ENCODE assay signal across 20 mouse cellular contexts in the genomic region with DNA sequence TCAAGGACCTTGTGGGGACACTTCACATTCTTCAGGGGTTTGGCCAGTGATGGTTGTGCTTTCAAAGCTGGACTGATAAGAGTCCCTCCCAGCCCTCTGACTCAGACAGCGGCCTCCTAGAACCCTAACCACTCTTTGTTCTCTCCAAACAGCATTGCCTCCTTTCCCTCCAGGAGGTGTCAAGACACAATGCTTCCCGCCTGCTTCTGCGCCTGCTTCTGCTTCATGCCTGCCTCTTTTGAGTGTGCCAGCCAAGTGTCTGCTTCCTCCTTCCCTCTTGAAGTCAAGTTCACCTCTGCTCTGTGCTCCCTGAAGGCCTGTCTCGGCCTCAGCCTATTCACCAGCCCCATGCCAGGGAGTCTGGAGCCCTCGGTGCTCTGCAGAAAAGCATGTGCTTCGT. TPM values are rescaled to one million over a fixed set of nuclear protein-coding genes. Genes with fewer than 3 reads are reported as not detected.
DNase-seq lines count a peak whose midpoint lies in the region; ATAC-seq lines count a peak whose summit lies in the region.
"Had no signal": no experiment of that assay in that cellular context is flagged by ENCODE, and none has a peak within 500 bp of the region (broad histone marks: within the 10 kb centered on the region; RNA-seq: fewer than 3 reads in every experiment).

No protein-coding gene starts in this region.

- peak overlapping the region; percentile 60 for H3K27ac ChIP-seq in hindbrain, embryonic 10.5 days
- no peak overlapping the region for H3K27ac ChIP-seq in hindbrain, embryonic 16.5 days (ENCODE audit: low read depth, low read length)
- peak overlapping the region; percentile 46; the same call in 1 of the 2 replicates for H3K27ac ChIP-seq in midbrain, embryonic 10.5 days (replicated peaks)
- no peak overlapping the region for H3K27ac ChIP-seq in midbrain, embryonic 13.5 days
- peak overlapping the region; percentile 64 for H3K27ac ChIP-seq in limb, embryonic 12.5 days
- H3K27ac ChIP-seq: forebrain, embryonic 15.5 days; hindbrain, embryonic 13.5 days; intestine, embryonic 15.5 days; liver, embryonic 14.5 days; midbrain, embryonic 15.5 days had no signal

- no peak overlapping the region for H3K9ac ChIP-seq in hindbrain, embryonic 16.5 days (ENCODE audit: low read depth, low read length)
- H3K9ac ChIP-seq in midbrain, embryonic 13.5 days (replicated peaks): no peak overlapping the region
- H3K9ac ChIP-seq in limb, embryonic 12.5 days (replicated peaks): no peak overlapping the region
- H3K9ac ChIP-seq: forebrain, embryonic 15.5 days; hindbrain, embryonic 13.5 days; intestine, embryonic 15.5 days; liver, embryonic 14.5 days; midbrain, embryonic 15.5 days had no signal

- peaks cover 30% of the 10 kb centered on the region for H3K4me1 ChIP-seq in hindbrain, embryonic 10.5 days (replicated peaks)
- H3K4me1 ChIP-seq in hindbrain, embryonic 16.5 days (ENCODE audit: control insufficient read depth, insufficient read depth, low read depth, low read length): no peaks in the 10 kb centered on the region
- peaks cover 28% of the 10 kb centered on the region for H3K4me1 ChIP-seq in midbrain, embryonic 10.5 days
- H3K4me1 ChIP-seq in midbrain, embryonic 13.5 days (replicated peaks): 0 out of 2 replicates have a peak, but pooled peaks cover 3% of the 10 kb centered on the region
- H3K4me1 ChIP-seq in limb, embryonic 12.5 days (replicated peaks): peaks cover 21% of the 10 kb centered on the region
- H3K4me1 ChIP-seq: forebrain, embryonic 15.5 days; midbrain, embryonic 15.5 days had no signal

- no peak for DNase-seq in hindbrain, embryonic 10.5 days (ENCODE audit: low spot score)
- DNase-seq in midbrain, embryonic 10.5 days (ENCODE audit: low spot score): no peak
- DNase-seq in adrenal gland, postnatal 10 days: no peak
- DNase-seq in left cerebral cortex, adult 11 months (ENCODE audit: low spot score): no peak
- no peak for DNase-seq in kidney, adult 18-20 months
- DNase-seq: cerebellum, postnatal 10 days; kidney, postnatal 36 days; layer of hippocampus, adult 9-11 months; thymus, postnatal 14 days had no signal

- 52% methylated on average over 6 of the region's 6 CpGs for WGBS in hindbrain, embryonic 10.5 days
- WGBS in hindbrain, embryonic 16.5 days: 57% methylated on average over 6 of the region's 6 CpGs
- 65% methylated on average over 6 of the region's 6 CpGs for WGBS in midbrain, embryonic 10.5 days
- 56% methylated on average over 6 of the region's 6 CpGs for WGBS in midbrain, embryonic 13.5 days
- 69% methylated on average over 6 of the region's 6 CpGs for WGBS in limb, embryonic 12.5 days

- H3K27me3 ChIP-seq in hindbrain, embryonic 10.5 days (ENCODE audit: insufficient read depth, poor library complexity, severe bottlenecking): no peaks in the 10 kb centered on the region
- H3K27me3 ChIP-seq in hindbrain, embryonic 16.5 days (replicated peaks; ENCODE audit: control insufficient read depth, insufficient read depth, low read length): no peaks in the 10 kb centered on the region
- 0 out of 2 replicates have a peak, but pooled peaks cover 6% of the 10 kb centered on the region for H3K27me3 ChIP-seq in midbrain, embryonic 10.5 days (ENCODE audit: low read depth, poor library complexity, severe bottlenecking)
- no peaks in the 10 kb centered on the region for H3K27me3 ChIP-seq in midbrain, embryonic 13.5 days
- H3K27me3 ChIP-seq in limb, embryonic 12.5 days: no peaks in the 10 kb centered on the region
- H3K27me3 ChIP-seq: forebrain, embryonic 15.5 days; hindbrain, embryonic 13.5 days; intestine, embryonic 15.5 days; midbrain, embryonic 15.5 days had no signal

- no peak for ATAC-seq in hindbrain, embryonic 16.5 days
- no peak for ATAC-seq in midbrain, embryonic 13.5 days
- no peak for ATAC-seq in limb, embryonic 12.5 days (ENCODE audit: insufficient number of reproducible peaks, insufficient read depth, low FRiP score, low TSS enrichment, low read depth)
- ATAC-seq: CD4-positive, CD25-positive, alpha-beta regulatory T cell, adult 4 months; forebrain, embryonic 15.5 days; midbrain, embryonic 15.5 days had no signal

- no peak overlapping the region for H3K4me3 ChIP-seq in hindbrain, embryonic 10.5 days
- H3K4me3 ChIP-seq in hindbrain, embryonic 16.5 days (ENCODE audit: low read length): no peak overlapping the region
- H3K4me3 ChIP-seq in midbrain, embryonic 10.5 days: no peak overlapping the region
- H3K4me3 ChIP-seq in midbrain, embryonic 13.5 days (replicated peaks): no peak overlapping the region
- H3K4me3 ChIP-seq in limb, embryonic 12.5 days (replicated peaks): no peak overlapping the region
- H3K4me3 ChIP-seq: erythroblast, embryonic 14.5 days; forebrain, embryonic 15.5 days; hindbrain, embryonic 13.5 days; intestine, embryonic 15.5 days; midbrain, embryonic 15.5 days had no signal

- H3K4me2 ChIP-seq in hindbrain, embryonic 16.5 days (ENCODE audit: low read length): no peak overlapping the region
- no peak overlapping the region for H3K4me2 ChIP-seq in midbrain, embryonic 13.5 days (replicated peaks)
- no peak overlapping the region for H3K4me2 ChIP-seq in limb, embryonic 12.5 days
- H3K4me2 ChIP-seq: forebrain, embryonic 15.5 days; hindbrain, embryonic 13.5 days; intestine, embryonic 15.5 days; midbrain, embryonic 15.5 days had no signal

- H3K36me3 ChIP-seq in hindbrain, embryonic 10.5 days: no peaks in the 10 kb centered on the region
- no peaks in the 10 kb centered on the region for H3K36me3 ChIP-seq in hindbrain, embryonic 16.5 days (ENCODE audit: control insufficient read depth, insufficient read depth, low read length)
- H3K36me3 ChIP-seq in midbrain, embryonic 10.5 days: no peaks in the 10 kb centered on the region
- no peaks in the 10 kb centered on the region for H3K36me3 ChIP-seq in midbrain, embryonic 13.5 days
- H3K36me3 ChIP-seq in limb, embryonic 12.5 days: no peaks in the 10 kb centered on the region
- H3K36me3 ChIP-seq: forebrain, embryonic 15.5 days; hindbrain, embryonic 13.5 days; intestine, embryonic 15.5 days; midbrain, embryonic 15.5 days had no signal

- no peaks in the 10 kb centered on the region for H3K9me3 ChIP-seq in hindbrain, embryonic 10.5 days
- no peaks in the 10 kb centered on the region for H3K9me3 ChIP-seq in hindbrain, embryonic 16.5 days (ENCODE audit: control insufficient read depth, low read length)
- H3K9me3 ChIP-seq in midbrain, embryonic 10.5 days (replicated peaks): no peaks in the 10 kb centered on the region
- H3K9me3 ChIP-seq in midbrain, embryonic 13.5 days: no peaks in the 10 kb centered on the region
- no peaks in the 10 kb centered on the region for H3K9me3 ChIP-seq in limb, embryonic 12.5 days
- H3K9me3 ChIP-seq: forebrain, embryonic 15.5 days; hindbrain, embryonic 13.5 days; intestine, embryonic 15.5 days; midbrain, embryonic 15.5 days had no signal

RNA-seq across cellular contexts. Expression of a gene that starts 11.5 kb away (rescaled TPM):
- 10.8 and 13.3 TPM in 2 replicates for polyA plus RNA-seq in hindbrain, embryonic 10.5 days (2016; fragmentation: Nextera tagmentation; extraction: Ambion mirVana)
- 6.3 and 6.9 TPM in 2 replicates for polyA plus RNA-seq in hindbrain, embryonic 16.5 days (2015; fragmentation: Nextera tagmentation; extraction: Ambion mirVana)
- polyA plus RNA-seq in midbrain, embryonic 10.5 days (2016; fragmentation: Nextera tagmentation; extraction: Ambion mirVana): 5.8 and 9.7 TPM in 2 replicates
- 2.5 and 2.9 TPM in 2 replicates for polyA plus RNA-seq in midbrain, embryonic 13.5 days (2015; fragmentation: Nextera tagmentation; extraction: Ambion mirVana)
- polyA plus RNA-seq in limb, embryonic 12.5 days (2016; fragmentation: Nextera tagmentation; extraction: Ambion mirVana): 11.5 and 12.8 TPM in 2 replicates
- 10 to 100 TPM in 1 of 2 experiments, 1 to 10 TPM in 1; 9.1 to 12.0 TPM for total RNA-seq in adrenal gland, postnatal 10 days (2021)
- total RNA-seq: MEL had no signal
- polyA plus RNA-seq: CD4-positive, CD25-positive, alpha-beta regulatory T cell, adult 4 months; erythroblast, embryonic 14.5 days had no signal

RNA-seq across cellular contexts. Expression of a gene that starts 34.6 kb away (rescaled TPM):
- polyA plus RNA-seq in hindbrain, embryonic 10.5 days (2016; fragmentation: Nextera tagmentation; extraction: Ambion mirVana): 19.1 and 23.8 TPM in 2 replicates
- 18.0 and 20.4 TPM in 2 replicates for polyA plus RNA-seq in hindbrain, embryonic 16.5 days (2015; fragmentation: Nextera tagmentation; extraction: Ambion mirVana)
- 21.9 and 22.4 TPM in 2 replicates for polyA plus RNA-seq in midbrain, embryonic 10.5 days (2016; fragmentation: Nextera tagmentation; extraction: Ambion mirVana)
- polyA plus RNA-seq in midbrain, embryonic 13.5 days (2015; fragmentation: Nextera tagmentation; extraction: Ambion mirVana): 18.3 and 20.5 TPM in 2 replicates
- polyA plus RNA-seq in limb, embryonic 12.5 days (2016; fragmentation: Nextera tagmentation; extraction: Ambion mirVana): 30.7 and 32.0 TPM in 2 replicates
- 10 to 100 TPM; 38.8 to 44.0 TPM for total RNA-seq in adrenal gland, postnatal 10 days (2021)

RNA-seq across cellular contexts. Expression of a gene that starts 49.6 kb away (rescaled TPM):
- 82.4 and 84.1 TPM in 2 replicates for polyA plus RNA-seq in hindbrain, embryonic 10.5 days (2016; fragmentation: Nextera tagmentation; extraction: Ambion mirVana)
- 94.2 and 94.8 TPM in 2 replicates for polyA plus RNA-seq in hindbrain, embryonic 16.5 days (2015; fragmentation: Nextera tagmentation; extraction: Ambion mirVana)
- 90.6 and 94.5 TPM in 2 replicates for polyA plus RNA-seq in midbrain, embryonic 10.5 days (2016; fragmentation: Nextera tagmentation; extraction: Ambion mirVana)
- 93.2 and 95.7 TPM in 2 replicates for polyA plus RNA-seq in midbrain, embryonic 13.5 days (2015; fragmentation: Nextera tagmentation; extraction: Ambion mirVana)
- 84.3 and 88.0 TPM in 2 replicates for polyA plus RNA-seq in limb, embryonic 12.5 days (2016; fragmentation: Nextera tagmentation; extraction: Ambion mirVana)
- total RNA-seq in adrenal gland, postnatal 10 days (2021): 10 to 100 TPM; 32.5 to 35.7 TPM

Comparison
In these comparisons a context has a peak if more than half of its experiments do, and no peak if none do; other contexts are left out.
1. H3K27ac ChIP-seq: peak in hindbrain, embryonic 10.5 days (single experiment), midbrain, embryonic 10.5 days (single experiment) and limb, embryonic 12.5 days (single experiment); none in hindbrain, embryonic 16.5 days (single experiment) and midbrain, embryonic 13.5 days (single experiment).